Mouse (Mus musculus): ENCODE data around the gene Thrb.

Gene Thrb

DNA sequence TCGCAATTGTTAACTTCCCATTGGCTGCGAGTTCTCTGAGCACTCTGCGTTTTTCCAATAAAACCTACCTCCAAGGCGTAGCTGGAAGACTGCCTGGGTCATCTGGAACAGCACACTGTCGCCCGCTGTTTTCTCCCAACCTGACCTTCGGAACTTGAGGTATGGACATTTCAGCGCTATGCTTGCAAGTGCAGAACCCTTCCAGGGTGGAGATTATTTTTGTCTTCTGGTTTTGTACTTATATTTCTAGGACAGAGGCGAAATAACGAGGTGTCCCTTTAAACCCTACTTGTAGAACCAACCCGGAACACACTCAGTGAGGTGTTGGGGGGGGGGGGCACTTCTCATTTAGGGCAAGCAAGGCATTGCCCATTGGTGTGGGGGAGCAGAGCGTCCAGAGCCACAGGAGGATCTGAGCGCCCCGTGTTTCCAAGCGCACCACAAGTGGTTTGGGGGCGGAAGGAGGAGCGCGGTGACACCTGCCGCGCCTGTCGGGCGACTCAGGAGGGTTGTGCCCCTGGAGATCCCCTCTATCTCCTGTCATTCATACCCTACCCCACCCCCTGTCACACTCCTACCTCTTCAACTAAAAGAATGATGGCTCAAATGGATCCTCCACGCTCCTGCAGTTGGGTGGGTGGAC lies at the start of gene Thrb:
TSS of gene Thrb (plus strand) at position 576 of the 643 bp plus-strand sequence.
- DNase-seq (ENCODE audit: low read depth, low spot score), result no peak

DNA sequence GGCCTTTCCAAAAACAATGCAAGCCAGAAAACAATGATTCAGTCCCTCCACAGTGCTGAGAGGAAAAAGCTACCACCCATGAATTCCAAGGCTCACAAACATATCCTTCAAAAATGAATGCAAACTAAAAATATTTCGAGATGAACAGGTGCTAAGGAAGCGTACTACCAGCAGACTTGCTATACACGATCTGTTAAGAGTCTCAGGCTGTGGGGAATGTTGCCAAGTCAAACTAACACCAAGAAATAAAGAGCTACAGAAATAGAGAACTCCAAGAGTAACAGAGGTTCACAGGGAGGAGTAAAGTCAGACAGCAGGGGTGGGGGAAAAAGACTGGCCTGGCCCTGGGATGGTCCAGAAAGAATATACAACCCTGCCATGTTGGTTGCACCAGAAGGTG lies 38.4 kb upstream of the Thrb start:
- DNase-seq (ENCODE audit: low read depth, low spot score), result no peak

DNA sequence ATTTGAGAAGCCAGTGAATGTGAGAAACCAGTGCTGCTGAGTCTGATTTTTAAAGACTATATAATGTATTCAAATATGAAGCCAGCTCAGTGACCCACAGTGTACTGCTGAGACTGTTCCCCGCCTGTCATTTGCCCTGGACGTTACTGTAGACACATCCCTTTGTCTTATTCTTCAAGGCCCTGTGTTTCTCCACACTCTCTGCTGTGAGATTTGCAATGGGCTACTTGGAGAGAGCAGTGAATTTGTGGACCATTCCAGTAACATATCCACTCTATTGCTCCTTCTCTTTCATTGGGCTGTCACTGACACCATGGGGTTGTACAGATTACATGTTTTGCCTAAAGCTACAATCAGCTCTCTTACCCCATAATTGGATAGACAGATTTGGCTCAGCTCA lies 36.1 kb upstream of the Thrb start:
- no peak for DNase-seq (ENCODE audit: low read depth, low spot score)

DNA sequence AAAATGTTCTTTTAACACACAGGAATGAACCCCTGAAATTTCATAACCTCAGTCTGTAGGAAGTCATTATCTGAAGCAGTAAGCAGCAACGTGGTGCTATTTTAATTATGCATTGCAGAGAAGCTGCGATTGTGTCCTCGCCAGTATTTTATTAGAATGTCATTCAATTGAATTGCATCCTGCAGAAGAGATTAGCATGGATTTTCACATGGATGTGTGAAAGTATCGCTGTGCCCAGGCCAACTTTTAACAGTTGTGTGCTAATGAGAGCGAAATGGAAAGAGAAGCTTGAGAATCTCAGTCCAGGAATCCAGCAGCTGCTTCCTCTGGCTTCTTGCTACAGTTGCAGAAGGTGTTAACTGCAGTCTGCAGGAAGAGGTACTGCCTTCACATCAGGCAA lies 30.8 kb upstream of the Thrb start:
- no peak for DNase-seq (ENCODE audit: low read depth, low spot score)

DNA sequence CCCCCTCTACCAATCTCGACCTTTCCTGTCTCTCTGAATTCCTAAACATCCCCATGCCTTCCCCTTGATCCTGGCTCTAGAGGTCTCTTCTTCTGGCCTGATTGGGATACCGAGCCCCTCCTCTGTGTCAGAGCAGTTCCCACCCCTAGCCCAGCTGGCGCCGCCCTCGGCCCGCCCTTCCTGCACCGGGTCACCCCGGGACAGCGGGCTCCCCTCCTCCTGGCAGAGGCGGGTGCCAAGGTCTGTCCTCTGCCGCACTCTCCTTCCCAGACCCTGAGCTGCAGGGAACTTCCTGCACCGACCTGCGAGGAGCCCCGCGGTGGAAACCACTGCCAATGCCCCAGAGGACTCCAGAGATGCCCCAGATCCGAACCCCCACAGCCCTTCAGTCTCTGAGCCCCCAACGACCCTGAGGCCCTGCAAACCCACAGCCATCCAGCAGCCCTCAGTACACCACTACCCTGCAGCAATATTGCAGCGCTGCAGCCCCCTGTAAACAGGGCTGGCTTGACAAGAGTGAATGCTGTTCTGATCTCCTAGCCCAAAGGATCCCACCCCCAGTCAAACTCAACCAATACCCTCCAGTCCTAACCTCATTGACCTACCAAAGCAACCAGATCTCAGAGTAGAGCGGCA lies 27.1 kb upstream of the Thrb start:
- DNase-seq (ENCODE audit: low read depth, low spot score), result peak; percentile 13

DNA sequence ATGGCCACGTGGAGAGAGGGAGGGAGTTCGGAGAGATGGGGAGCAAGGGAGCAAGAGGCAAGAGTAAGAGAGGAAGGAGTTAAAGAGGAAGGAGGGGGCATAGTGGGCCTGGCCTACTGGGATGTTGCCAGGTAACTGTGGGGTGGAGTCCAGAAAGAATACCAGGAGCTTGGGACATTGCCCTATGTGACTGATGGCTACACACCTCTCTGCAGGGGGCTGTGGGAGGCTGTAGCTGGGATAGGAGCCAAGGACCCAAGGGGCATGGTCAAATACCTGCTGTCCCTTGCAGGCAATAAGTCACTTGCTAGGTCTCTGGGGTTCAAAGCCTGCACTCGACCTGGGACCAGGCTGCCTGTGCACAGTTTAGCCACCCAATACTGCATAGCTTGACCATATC lies 23.1 kb upstream of the Thrb start:
- no peak for DNase-seq (ENCODE audit: low read depth, low spot score)

DNA sequence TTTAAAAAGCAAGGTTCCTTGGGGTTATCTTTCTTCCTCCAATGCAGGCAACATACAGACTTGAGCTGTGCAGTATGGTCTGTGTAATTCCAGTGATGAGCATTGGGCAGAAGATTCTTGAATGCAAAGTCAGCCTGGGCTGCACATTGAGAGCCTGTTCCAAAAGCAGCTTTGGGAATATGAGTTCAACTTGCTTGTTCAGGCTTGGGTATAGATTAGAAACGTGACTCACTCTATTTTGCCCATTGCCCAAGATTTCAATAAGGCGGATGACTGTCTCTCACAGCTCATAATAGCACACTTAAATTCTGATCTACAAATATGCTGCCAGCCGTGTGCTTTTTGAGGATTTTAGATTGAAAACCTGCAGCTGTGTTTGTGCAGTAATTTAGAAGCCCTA lies 18.3 kb upstream of the Thrb start:
- no peak for DNase-seq (ENCODE audit: low read depth, low spot score)

DNA sequence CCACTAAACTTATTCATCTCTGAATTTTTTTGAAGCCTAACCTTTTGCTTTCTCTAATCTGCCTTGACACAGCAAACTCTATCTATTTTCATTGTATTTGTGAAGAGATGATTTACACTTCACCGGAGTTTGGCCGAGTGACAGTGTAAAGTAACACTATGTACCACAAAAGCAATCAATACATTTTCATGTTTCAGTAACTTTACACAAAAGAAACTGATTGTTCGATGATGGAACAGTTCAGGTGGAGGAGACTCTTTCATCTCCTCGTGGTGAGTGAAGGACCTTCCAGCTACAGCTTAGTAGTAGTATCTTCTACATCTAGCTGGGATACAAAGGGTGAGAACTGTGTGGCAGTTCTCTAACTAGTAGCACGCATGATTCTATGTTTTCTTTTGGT lies 5.0 kb upstream of the Thrb start:
- DNase-seq (ENCODE audit: low read depth, low spot score), result no peak

DNA sequence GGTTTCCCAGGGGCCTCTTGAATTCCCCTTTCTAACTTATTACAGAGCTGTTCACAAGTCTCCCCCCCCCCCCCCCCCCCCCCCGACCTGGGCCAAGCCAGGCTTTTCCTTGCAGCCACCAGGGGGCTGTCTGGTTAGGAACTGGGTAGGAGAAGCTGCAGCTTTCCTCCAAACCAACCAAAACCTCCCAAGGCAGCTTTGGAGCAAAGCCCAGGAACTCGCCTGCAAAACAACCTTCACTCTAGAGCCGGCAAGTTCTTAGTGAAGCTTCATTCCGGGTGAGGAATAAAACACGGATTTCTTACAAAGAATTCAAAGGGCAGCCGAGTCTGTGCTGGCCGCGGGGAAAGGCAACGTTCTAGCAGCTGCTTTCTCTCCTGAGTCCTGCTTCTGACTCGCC lies 1.0 kb upstream of the Thrb start:
- DNase-seq (ENCODE audit: low read depth, low spot score), result peak; percentile 80

DNA sequence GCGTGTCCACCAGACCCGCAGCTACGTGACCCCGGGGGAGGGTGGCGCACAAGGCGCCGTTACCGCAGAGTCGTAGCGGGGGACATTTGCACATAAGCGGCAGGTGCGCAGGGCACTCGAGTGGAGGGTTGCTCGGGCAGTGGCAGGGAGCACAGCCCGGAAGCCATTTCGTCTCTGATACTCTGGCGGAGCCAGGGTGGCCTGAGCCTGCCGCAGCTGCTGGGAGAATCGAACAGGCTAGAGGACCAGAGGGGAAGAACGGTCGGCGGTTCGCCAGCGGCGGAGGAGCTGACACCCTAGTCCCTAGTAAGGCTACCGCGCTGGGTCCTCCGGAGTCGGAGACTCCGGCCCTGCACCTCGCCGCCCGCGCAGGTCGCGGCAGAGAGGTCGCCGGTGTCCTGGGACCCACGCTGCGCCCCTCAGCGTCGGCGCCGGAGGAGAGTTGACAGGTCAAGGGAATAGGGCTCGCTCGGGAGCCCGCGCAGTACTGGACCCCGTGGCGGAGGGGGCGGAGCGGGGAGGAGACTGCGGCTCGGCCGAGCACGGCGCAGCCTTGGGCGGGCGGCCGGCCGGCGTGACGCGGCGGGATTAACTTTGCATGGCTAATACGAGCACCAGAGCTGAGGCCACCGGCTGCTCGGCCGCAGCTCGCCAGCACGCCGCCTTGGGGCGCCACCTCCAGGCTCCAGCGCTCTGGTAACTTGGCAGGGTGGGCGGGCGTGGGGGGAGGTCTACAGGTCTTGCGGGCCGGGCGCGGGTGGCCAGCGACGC lies 453 bp downstream of the Thrb start:
- DNase-seq (ENCODE audit: low read depth, low spot score), result peak; percentile 72

DNA sequence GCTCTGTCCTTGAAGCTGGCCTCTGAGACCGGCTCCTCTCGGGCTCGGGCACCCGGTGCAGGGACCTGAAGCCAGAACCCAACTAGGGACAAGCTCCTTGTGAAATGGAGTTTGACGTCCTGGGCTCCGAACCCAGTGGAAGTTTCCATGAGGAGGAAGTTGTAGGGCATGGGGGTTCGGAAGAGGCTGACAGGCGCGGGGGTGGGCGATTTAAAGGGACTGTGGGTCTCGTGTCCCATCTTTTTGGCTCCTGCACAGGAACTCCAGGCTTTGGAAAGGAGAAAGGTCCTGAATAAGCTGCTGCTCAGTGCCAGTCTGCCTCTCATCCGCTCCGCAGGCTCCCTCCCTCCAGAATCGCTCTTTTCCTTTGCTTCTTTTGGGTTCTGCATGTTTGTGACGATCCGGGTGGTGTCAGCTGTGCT lies 1.1 kb downstream of the Thrb start:
- DNase-seq (ENCODE audit: low read depth, low spot score), result peak; percentile 55

DNA sequence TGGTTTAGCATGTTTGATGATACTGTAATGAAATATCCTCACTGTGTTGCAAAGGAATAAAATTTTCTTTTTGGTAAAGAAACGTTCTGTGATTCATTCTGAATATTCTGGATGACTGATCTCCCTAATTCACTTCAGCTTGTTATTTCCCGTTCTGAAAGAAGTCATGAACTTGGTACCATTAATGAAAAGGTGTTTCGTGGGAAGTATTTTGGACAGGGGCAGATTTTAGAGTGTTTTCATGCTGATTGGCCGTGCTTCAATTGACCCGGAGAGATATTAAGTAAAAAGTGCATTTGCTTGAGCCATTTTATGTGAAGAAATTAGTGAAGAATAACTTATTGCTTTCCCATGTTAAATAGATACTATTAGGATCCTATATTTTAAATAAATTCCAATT lies 2.0 kb downstream of the Thrb start:
- no peak for DNase-seq (ENCODE audit: low read depth, low spot score)

DNA sequence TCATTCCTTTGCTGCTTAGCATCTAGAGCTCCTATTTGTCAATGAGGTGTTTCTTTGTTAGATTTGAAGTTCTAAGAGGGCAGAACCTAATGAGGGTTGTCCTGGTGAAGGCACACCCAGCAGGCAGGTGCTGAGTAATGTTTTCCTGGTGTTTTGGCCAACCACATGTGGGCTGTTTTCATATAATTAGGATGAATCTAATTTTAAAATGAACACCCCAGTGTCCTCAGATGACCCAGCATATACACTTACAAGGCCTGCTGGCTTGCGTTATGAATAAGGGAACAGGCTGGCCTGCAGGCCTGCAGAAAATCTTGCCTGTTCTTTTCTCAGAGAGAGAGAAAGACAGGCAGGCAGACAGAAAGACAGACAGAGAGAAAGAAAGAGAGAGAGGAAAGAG lies 14.3 kb downstream of the Thrb start:
- no peak for DNase-seq (ENCODE audit: low read depth, low spot score)

DNA sequence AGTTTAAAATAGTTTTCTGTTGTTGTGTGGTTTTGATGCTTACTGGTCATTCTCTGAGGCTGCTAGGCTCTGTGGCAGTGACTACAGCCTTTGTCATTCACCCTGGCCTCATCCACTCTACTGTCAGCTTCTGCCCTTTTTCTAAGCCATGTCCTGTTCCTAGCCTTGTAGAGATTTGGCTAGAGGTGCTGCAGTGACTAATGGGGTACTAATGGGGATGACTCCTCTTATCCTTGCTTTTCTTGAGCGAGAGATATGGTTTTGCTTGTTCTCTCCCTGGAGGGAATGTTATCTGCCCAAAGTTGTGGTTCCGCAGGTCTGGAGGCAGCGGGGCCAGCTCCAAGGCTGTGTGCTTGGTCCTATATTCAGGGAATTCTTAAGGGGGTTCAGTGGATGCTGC lies 15.2 kb downstream of the Thrb start:
- DNase-seq (ENCODE audit: low read depth, low spot score), result no peak

DNA sequence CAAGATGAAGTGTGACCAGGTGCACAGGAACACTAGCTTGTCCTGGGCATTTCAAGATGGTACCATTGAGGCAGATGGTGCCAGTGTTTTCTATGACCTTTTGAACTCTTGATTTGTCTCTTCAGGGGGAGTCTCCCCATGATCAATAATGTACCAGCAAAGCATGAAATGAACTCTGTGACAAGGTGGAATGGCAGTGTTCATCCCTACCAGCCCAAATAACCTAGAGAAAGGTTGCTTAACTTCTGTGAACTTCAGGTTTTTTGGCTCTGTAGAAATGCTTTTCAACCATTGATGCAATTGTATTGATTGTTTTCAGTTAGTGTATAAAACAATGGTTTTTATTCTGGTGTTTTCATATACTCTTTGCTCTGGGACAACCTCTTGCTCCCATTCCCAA lies 21.4 kb downstream of the Thrb start:
- DNase-seq (ENCODE audit: low read depth, low spot score), result no peak

DNA sequence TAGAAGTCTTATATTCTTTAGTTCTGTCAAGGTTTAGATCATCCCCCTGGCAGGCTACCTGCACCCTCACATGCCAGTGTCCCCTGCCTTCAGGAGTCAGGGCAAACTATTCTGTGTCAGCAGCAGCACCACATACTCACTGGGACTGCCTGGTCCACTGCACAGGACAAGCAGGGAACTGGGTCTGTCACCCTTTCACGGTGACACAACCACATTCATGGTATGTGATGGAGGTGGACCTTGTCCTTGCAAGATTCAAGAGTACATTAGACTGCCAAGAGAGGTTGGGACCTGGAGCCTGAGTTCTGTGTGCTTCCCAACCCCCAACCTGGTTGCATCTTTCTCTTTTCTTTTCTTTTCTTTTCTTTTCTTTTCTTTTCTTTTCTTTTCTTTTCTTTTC lies 24.8 kb downstream of the Thrb start:
- DNase-seq (ENCODE audit: low read depth, low spot score), result no peak

DNA sequence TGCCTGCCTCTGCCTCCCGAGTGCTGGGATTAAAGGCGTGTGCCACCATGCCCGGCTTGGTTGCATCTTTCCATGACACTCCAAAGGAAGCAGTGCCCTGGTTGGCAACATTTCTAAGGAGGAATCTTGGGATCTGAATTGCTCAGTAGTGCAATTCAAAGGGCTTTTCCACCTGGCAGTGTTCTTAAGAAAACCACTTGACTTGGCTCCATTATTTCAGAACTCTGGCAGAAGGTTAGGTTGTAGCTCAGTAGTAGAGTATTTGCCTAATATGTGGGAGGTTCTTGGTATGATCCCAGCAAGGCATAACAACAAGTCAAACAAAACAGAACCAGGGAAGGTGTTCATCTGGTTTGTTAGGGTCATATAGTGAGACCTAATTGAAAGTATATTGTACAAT lies 25.4 kb downstream of the Thrb start:
- no peak for DNase-seq (ENCODE audit: low read depth, low spot score)

DNA sequence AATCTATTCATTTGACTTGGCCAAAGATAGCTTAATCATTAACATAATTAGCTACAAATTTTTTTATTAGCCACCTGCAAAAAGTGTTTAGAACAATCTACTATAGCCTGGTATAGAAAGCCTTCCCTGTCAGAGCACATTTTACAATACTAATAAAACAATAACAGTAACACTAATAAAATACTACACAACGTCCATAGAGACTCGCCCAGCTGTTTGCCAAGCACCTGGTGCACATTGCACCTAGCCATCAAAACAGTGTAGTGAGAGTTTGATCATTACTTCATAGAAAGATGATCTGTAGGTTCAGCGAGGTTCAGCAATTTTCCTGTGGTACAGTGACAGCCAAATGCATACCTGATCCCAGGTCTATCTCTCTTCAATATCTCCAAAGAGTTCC lies 26.9 kb downstream of the Thrb start:
- DNase-seq (ENCODE audit: low read depth, low spot score), result no peak

DNA sequence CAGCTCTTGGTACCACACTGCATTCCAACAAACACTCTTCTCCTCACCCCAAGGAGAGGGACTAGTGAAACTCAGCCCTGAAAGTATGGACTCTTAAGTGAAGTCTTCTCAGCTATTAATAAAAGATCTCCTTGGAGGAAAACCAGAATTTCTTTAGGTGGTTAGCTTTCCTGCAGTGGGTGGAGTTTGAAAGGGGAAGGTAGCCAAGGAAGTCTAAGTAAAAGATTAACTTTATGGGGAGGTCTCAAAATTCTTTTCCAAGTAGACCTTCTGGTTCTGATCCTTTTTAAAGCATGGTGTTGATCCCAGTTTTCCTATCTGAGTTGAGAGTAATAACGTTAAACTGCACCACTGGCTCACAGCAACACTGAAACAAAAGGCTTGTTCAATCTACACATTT lies 31.2 kb downstream of the Thrb start:
- no peak for DNase-seq (ENCODE audit: low read depth, low spot score)

DNA sequence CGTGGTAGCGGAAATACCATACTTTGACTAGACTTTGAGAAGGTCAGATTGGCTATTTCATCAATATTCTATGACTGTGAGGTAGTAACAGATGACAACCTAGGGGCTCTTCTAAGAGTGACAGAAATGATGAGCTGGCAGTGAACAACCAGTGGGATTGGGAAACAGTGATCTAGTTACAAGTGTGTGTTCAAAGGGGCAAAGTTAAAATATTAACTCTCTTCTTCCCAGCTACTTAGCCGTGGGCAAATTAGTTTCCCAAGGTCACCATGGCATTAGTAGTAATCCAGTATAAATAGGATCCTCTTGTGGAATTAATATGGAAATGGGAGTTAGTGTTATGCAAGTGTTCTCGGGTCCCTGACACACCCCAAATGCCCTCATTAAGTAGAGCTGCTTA lies 35.5 kb downstream of the Thrb start:
- no peak for DNase-seq (ENCODE audit: low read depth, low spot score)

DNA sequence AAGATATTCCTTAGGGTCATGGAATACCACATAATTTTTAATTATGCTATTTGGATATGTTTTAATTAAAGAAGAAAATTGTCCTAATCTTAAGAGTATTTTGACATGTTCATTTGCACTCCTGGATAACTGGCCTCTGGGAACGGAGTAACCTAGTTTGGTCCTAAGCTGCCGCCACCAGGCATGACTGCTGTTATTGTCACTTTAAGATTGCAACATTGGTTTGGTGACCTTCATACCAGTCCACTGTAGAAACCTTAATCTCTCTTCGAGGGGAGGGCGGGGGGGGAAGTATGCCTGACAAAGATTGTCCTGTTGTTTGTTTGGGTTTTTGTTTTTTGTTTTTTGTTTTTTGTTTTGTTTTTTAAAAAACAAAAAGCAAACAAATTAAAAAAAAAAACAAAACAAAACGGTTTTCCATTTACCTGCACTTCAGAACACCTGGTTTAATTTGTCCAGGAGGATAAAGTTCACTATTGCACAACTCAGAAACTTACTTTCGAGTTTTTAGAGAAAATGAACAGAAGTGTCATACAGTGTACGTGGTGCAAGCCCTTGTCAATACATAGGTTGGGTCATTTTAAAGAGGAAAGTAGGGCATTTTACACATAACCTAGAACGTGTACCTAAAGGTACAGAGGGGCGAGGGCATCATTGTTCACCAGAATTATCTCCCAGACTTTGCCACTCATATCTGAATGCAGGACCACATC lies 38.0 kb downstream of the Thrb start:
- DNase-seq (ENCODE audit: low read depth, low spot score), result no peak

DNA sequence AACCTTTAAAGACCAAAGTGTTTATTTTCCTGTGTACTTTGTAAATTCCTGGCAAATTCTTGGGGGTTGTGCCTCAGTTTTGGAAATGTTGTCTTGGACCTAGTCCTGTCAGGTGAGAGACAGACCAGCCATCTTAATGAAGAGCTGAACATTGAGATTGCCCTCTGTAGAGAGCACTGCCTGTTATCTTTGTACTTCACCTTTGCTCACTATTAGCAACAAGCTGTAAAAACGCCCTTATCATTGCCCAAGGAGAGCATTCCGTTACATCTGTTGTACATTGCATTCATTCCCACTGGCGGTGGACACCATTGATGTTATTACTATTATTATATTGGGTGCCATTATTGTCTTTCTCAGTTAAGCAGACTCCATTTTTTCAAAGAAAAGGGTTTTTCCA lies 40.2 kb downstream of the Thrb start:
- no peak for DNase-seq (ENCODE audit: low read depth, low spot score)
